Mouse (Mus musculus): ENCODE results near the gene Cep250. TPM values are rescaled to one million over a fixed set of nuclear protein-coding genes. Genes with fewer than 3 reads are reported as not detected.
A peak's percentile ranks its signal among the peaks of the same experiment; 100 is the strongest.

Cep250 gene
- polyA plus RNA-seq, 1 experiment from 2014 or later: 18.9 TPM

- Histone ChIP-seq H3K9me3 (ENCODE audit: control insufficient read depth, low read length) (no peaks in the 10 kb centered on the region), H3K4me1 (replicated peaks; ENCODE audit: control insufficient read depth, insufficient read depth, low read length) (no peaks in the 10 kb centered on the region), H3K27ac (ENCODE audit: low read length) (no peak overlapping the region), H3K4me3 (replicated peaks; ENCODE audit: low read length) (no peak overlapping the region), H3K9ac (replicated peaks; ENCODE audit: low read depth, low read length) (no peak overlapping the region), H3K36me3 (ENCODE audit: control insufficient read depth, insufficient read depth) (peaks cover 60% of the 10 kb centered on the region), H3K27me3 (replicated peaks; ENCODE audit: control insufficient read depth, insufficient read depth, low read length) (no peaks in the 10 kb centered on the region), H3K4me2 (ENCODE audit: low read length) (no peak overlapping the region)
- ATAC-seq: no peak
- WGBS: 66% methylated on average over 4 of the region's 4 CpGs
Observed at GRCm38 (mm10) chr2:155989085-155989484, 32.8 kb downstream of the Cep250 start.

DNA sequence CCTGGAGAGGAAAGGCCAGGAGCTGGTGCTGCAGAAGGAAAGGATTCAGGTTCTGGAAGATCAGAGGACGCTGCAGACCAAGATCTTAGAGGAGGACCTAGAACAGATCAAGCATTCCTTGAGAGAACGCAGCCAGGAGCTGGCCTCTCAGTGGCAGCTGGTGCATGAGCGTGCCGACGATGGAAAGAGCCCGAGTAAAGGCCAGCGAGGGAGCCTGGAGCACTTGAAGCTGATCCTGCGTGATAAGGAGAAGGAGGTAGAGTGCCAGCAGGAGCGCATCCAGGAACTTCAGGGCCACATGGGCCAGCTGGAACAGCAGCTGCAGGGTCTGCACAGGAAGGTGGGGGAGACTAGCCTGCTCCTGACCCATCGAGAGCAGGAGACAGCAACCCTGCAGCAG is 34.9 kb downstream of the Cep250 start:
- Histone ChIP-seq H3K4me3 (replicated peaks; ENCODE audit: low read length) (no peak overlapping the region), H3K4me2 (ENCODE audit: low read length) (no peak overlapping the region), H3K4me1 (replicated peaks; ENCODE audit: control insufficient read depth, insufficient read depth, low read length) (no peaks in the 10 kb centered on the region), H3K27ac (ENCODE audit: low read length) (no peak overlapping the region), H3K9me3 (ENCODE audit: control insufficient read depth, low read length) (no peaks in the 10 kb centered on the region), H3K9ac (replicated peaks; ENCODE audit: low read depth, low read length) (no peak overlapping the region), H3K36me3 (ENCODE audit: control insufficient read depth, insufficient read depth) (peaks cover 59% of the 10 kb centered on the region), H3K27me3 (replicated peaks; ENCODE audit: control insufficient read depth, insufficient read depth, low read length) (no peaks in the 10 kb centered on the region)
- 93% methylated on average over 10 of the region's 10 CpGs for WGBS
- no peak for ATAC-seq

- WGBS: 57% methylated on average over 14 of the region's 14 CpGs
- ATAC-seq: no peak
- peak overlapping the region; percentile 10; the same call in 1 of the 2 replicates for H3K27ac ChIP-seq (ENCODE audit: low read length)
Observed at GRCm38 (mm10) chr2:155991863-155992321, 35.6 kb downstream of the Cep250 start.

DNA sequence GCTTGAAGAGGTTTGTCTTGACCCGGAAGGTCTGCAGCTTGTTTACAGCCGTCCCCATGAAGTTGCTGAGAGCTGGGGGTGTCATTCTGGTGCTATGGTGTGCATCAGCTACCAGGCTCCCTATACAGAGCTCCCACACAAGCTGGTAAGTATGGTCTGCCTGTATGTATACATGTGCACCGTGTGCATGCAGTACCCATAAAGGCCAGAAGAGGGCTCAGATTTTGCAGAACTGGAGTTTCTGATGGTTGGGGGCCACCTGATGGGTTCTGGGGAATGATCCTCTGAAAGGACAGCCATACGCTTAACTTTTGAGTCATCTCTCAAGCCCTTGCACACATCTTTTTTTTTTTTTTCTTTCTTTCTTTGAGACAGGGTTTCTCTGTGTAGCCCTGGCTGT is 49.1 kb downstream of the Cep250 start:
- H3K27ac ChIP-seq (ENCODE audit: low read length): no peak overlapping the region
- H3K9me3 ChIP-seq (ENCODE audit: control insufficient read depth, low read length): no peaks in the 10 kb centered on the region
- H3K9ac ChIP-seq (replicated peaks; ENCODE audit: low read depth, low read length): no peak overlapping the region
- WGBS: 94% methylated on average over 4 of the region's 4 CpGs
- no peak overlapping the region for H3K4me2 ChIP-seq (ENCODE audit: low read length)
- no peak overlapping the region for H3K4me3 ChIP-seq (replicated peaks; ENCODE audit: low read length)
- H3K4me1 ChIP-seq (replicated peaks; ENCODE audit: control insufficient read depth, insufficient read depth, low read length): peaks cover 10% of the 10 kb centered on the region
- H3K36me3 ChIP-seq (ENCODE audit: control insufficient read depth, insufficient read depth): peaks cover 2% of the 10 kb centered on the region
- ATAC-seq: no peak
- H3K27me3 ChIP-seq (replicated peaks; ENCODE audit: control insufficient read depth, insufficient read depth, low read length): no peaks in the 10 kb centered on the region

More at GRCm38 (mm10) chr2:155991863-155992321, 35.6 kb downstream of the Cep250 start:
- Histone ChIP-seq H3K9ac (replicated peaks; ENCODE audit: low read depth, low read length) (no peak overlapping the region), H3K27me3 (replicated peaks; ENCODE audit: control insufficient read depth, insufficient read depth, low read length) (no peaks in the 10 kb centered on the region), H3K4me1 (replicated peaks; ENCODE audit: control insufficient read depth, insufficient read depth, low read length) (no peaks in the 10 kb centered on the region), H3K36me3 (ENCODE audit: control insufficient read depth, insufficient read depth) (peaks cover 58% of the 10 kb centered on the region), H3K9me3 (ENCODE audit: control insufficient read depth, low read length) (no peaks in the 10 kb centered on the region), H3K4me3 (replicated peaks; ENCODE audit: low read length) (no peak overlapping the region), H3K4me2 (ENCODE audit: low read length) (no peak overlapping the region)

DNA sequence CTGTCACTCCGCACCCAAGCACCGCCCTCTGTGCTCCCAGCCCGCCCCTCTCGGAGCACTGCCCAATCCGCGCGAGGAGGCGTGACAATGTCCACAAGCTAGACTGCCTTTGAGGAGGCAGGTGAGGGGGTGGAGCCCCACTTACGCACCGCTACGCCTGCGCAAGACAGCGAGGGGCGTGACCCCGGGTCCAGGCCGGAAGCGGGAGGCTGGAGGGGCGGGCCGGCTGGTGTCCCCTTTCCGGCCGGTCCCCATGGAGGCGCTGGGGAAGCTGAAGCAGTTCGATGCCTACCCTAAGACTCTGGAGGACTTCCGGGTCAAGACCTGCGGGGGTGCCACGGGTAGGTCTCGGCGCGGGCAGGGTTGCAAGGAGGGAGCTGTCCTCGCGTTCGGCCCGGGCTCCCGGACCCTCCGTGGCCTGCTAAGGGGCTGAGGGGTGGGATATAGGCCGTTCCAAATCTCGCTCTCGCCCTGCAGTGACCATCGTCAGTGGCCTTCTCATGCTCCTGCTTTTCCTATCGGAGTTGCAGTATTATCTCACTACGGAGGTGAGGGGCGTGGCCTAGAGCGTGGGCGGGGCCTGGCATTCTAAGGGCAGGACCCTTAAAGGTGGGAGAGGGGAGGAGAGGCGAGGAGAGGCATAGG is 51.8 kb downstream of the Cep250 start, which contains the start of the genes 6430550D23Rik and Ergic3:
Gene 6430550D23Rik, minus strand, starts transcription at position 90 of the 645 bp plus-strand sequence.
Gene Ergic3, plus strand, starts transcription at position 158 of the 645 bp plus-strand sequence.
- Histone ChIP-seq H3K4me1 (replicated peaks; ENCODE audit: control insufficient read depth, insufficient read depth, low read length) (peaks cover 10% of the 10 kb centered on the region), H3K9ac (replicated peaks; ENCODE audit: low read depth, low read length) (peak within 1 kb of the TSS; percentile 82), H3K4me3 (replicated peaks; ENCODE audit: low read length) (peak within 1 kb of the TSS; percentile 99), H3K36me3 (ENCODE audit: control insufficient read depth, insufficient read depth) (peaks cover 20% of the 10 kb centered on the region), H3K9me3 (ENCODE audit: control insufficient read depth, low read length) (no peaks in the 10 kb centered on the region), H3K4me2 (ENCODE audit: low read length) (peak within 1 kb of the TSS; percentile 88), H3K27ac (ENCODE audit: low read length) (peak within 1 kb of the TSS; percentile 61), H3K27me3 (replicated peaks; ENCODE audit: control insufficient read depth, insufficient read depth, low read length) (no peaks in the 10 kb centered on the region)
- under 1% methylated on average over 45 of the region's 45 CpGs for WGBS
- peak; percentile 99 for ATAC-seq

GRCm38 (mm10) chr2:156018106-156018505 is 61.8 kb downstream of the Cep250 start:
- peaks cover 32% of the 10 kb centered on the region for H3K36me3 ChIP-seq (ENCODE audit: control insufficient read depth, insufficient read depth)
- no peak overlapping the region for H3K27ac ChIP-seq (ENCODE audit: low read length)
- no peaks in the 10 kb centered on the region for H3K9me3 ChIP-seq (ENCODE audit: control insufficient read depth, low read length)
- ATAC-seq: no peak
- no peak overlapping the region for H3K4me2 ChIP-seq (ENCODE audit: low read length)
- H3K4me3 ChIP-seq (replicated peaks; ENCODE audit: low read length): no peak overlapping the region
- H3K27me3 ChIP-seq (replicated peaks; ENCODE audit: control insufficient read depth, insufficient read depth, low read length): no peaks in the 10 kb centered on the region
- H3K4me1 ChIP-seq (replicated peaks; ENCODE audit: control insufficient read depth, insufficient read depth, low read length): no peaks in the 10 kb centered on the region
- WGBS: 93% methylated on average over 3 of the region's 3 CpGs
- H3K9ac ChIP-seq (replicated peaks; ENCODE audit: low read depth, low read length): no peak overlapping the region

GRCm38 (mm10) chr2:156021219-156021618 is 65.0 kb downstream of the Cep250 start:
- ATAC-seq: no peak
- H3K4me1 ChIP-seq (replicated peaks; ENCODE audit: control insufficient read depth, insufficient read depth, low read length): no peaks in the 10 kb centered on the region
- no peaks in the 10 kb centered on the region for H3K27me3 ChIP-seq (replicated peaks; ENCODE audit: control insufficient read depth, insufficient read depth, low read length)
- H3K27ac ChIP-seq (ENCODE audit: low read length): no peak overlapping the region
- H3K4me2 ChIP-seq (ENCODE audit: low read length): no peak overlapping the region
- H3K9ac ChIP-seq (replicated peaks; ENCODE audit: low read depth, low read length): no peak overlapping the region
- H3K36me3 ChIP-seq (ENCODE audit: control insufficient read depth, insufficient read depth): peaks cover 26% of the 10 kb centered on the region
- WGBS: 91% methylated on average over 8 of the region's 8 CpGs
- no peaks in the 10 kb centered on the region for H3K9me3 ChIP-seq (ENCODE audit: control insufficient read depth, low read length)
- no peak overlapping the region for H3K4me3 ChIP-seq (replicated peaks; ENCODE audit: low read length)

DNA sequence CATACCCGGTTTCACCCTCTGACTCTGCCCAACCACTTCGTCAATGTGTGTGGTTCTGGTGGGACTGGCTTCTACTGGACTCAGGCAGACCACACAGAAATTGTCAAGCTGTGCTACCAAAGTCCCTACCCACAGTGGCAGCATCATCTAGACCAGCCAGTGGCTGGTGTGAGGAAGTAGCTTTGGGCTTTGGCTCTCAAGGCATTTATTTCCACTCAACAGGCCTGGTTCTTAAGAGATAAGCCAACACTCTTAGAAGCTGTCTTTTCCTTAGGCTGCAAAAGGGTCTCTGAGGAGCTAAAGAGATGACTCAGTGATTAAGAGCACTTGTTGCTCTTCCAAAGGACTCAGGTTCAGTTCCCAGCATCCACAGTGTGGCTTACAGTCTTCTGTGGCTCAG is 65.5 kb downstream of the Cep250 start:
- no peak overlapping the region for H3K4me3 ChIP-seq (replicated peaks; ENCODE audit: low read length)
- 88% methylated on average over 2 of the region's 2 CpGs for WGBS
- no peaks in the 10 kb centered on the region for H3K4me1 ChIP-seq (replicated peaks; ENCODE audit: control insufficient read depth, insufficient read depth, low read length)
- H3K9ac ChIP-seq (replicated peaks; ENCODE audit: low read depth, low read length): no peak overlapping the region
- peaks cover 20% of the 10 kb centered on the region for H3K36me3 ChIP-seq (ENCODE audit: control insufficient read depth, insufficient read depth)
- H3K9me3 ChIP-seq (ENCODE audit: control insufficient read depth, low read length): no peaks in the 10 kb centered on the region
- no peak for ATAC-seq
- no peaks in the 10 kb centered on the region for H3K27me3 ChIP-seq (replicated peaks; ENCODE audit: control insufficient read depth, insufficient read depth, low read length)
- H3K27ac ChIP-seq (ENCODE audit: low read length): no peak overlapping the region
- H3K4me2 ChIP-seq (ENCODE audit: low read length): no peak overlapping the region

DNA sequence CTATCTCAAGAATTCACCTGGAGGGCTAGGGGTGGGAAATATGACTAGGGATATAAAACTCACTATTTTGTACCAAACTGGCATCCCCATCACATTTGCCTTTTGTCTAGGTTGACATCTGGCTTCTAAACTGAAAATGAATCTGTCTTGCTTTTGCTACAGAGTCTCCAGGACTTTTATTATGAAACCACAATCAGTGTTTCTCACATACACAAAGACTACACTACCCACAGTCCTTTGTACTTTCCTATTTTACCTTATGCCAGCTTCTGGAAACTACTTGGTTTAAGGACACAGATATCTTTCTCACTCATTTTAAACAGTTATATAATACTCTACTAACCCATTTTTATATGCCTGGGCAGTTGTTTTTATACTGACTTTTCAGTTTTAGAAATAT is 69.2 kb downstream of the Cep250 start:
- Histone ChIP-seq H3K9ac (replicated peaks; ENCODE audit: low read depth, low read length) (no peak overlapping the region), H3K4me2 (ENCODE audit: low read length) (no peak overlapping the region), H3K4me3 (replicated peaks; ENCODE audit: low read length) (no peak overlapping the region), H3K36me3 (ENCODE audit: control insufficient read depth, insufficient read depth) (no peaks in the 10 kb centered on the region), H3K9me3 (ENCODE audit: control insufficient read depth, low read length) (no peaks in the 10 kb centered on the region), H3K27me3 (replicated peaks; ENCODE audit: control insufficient read depth, insufficient read depth, low read length) (no peaks in the 10 kb centered on the region), H3K27ac (ENCODE audit: low read length) (no peak overlapping the region), H3K4me1 (replicated peaks; ENCODE audit: control insufficient read depth, insufficient read depth, low read length) (no peaks in the 10 kb centered on the region)
- ATAC-seq: no peak

All from forebrain, embryonic 16.5 days (tissue).